Mouse (Mus musculus) hematopoietic stem cell, adult 5-6 weeks (primary cell): ENCODE measurements around the gene Hrct1. TPM values are rescaled to one million over a fixed set of nuclear protein-coding genes. Genes with fewer than 3 reads are reported as not detected.
A peak's percentile ranks its signal among the peaks of the same experiment; 100 is the strongest.

Experiments used
- ATAC-seq, 2 experiments: fragments of 125-278 bp in 1 of 2; replicated peaks in 1 of 2; 2 replicates each; pipeline ENCODE4 v1.8.0; 2016 to 2017; ENCODE audit warnings: inconsistent platforms in 2 of 2, mild to moderate bottlenecking in 2 of 2, moderate number of reproducible peaks in 2 of 2, low read depth in 1 of 2, moderate TSS enrichment in 1 of 2; ENCODE audit not compliant: low FRiP score in 2 of 2, poor library complexity in 2 of 2, severe bottlenecking in 2 of 2, insufficient read depth in 1 of 2, low TSS enrichment in 1 of 2
- total RNA-seq: library from RNA; stranded (forward); fragments of 172-1452, 232-1000 nt; gene quantifications from 2 replicates; pipeline ENCODE4 v1.2.3, GENCODE M21; 2017

The Hrct1 gene
- total RNA-seq, result not detected in 2 replicates

GRCm38 (mm10) chr4:43726995-43727394 is at the start of gene Hrct1:
TSS of gene Hrct1 (plus strand) at chr4:43727188.
- ATAC-seq, result no peak

GRCm38 (mm10) chr4:43678541-43678940 is 48.4 kb upstream of the Hrct1 start:
- no peak for ATAC-seq

DNA sequence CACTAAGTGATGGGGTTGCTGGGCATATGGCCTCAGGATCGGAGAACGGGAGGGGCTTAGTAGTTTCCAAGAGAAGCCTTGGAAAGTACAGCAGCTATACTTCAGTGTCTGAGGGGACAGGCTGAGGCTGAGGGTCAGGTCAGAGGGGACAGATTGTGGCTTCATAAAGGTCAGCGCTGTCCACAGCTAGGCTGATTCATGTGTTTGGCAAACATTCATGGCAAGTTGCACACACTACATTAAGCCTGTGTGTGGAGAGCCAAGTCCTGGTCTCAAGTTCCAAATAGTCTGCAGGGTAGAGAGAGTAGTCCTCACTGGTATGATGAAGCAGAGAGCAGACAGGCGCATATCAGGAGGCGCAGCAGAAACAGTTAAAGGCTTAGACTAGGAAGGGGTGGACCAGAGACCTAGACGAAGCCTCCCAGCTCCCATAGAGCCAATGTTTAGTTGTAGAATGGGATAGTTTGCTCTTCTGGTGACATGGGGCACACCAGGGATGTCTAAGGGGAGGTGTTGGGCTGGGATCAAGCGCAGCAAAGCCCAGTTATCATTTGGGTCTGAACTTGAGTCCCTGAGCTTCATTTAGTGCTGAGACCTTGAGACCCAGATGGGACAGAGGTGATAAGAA is 47.5 kb upstream of the Hrct1 start:
- ATAC-seq, result no peak

- ATAC-seq, result no peak
Measured at GRCm38 (mm10) chr4:43690021-43690420, 37.0 kb upstream of the Hrct1 start.

GRCm38 (mm10) chr4:43691026-43691425 is 36.0 kb upstream of the Hrct1 start:
- ATAC-seq, result no peak

DNA sequence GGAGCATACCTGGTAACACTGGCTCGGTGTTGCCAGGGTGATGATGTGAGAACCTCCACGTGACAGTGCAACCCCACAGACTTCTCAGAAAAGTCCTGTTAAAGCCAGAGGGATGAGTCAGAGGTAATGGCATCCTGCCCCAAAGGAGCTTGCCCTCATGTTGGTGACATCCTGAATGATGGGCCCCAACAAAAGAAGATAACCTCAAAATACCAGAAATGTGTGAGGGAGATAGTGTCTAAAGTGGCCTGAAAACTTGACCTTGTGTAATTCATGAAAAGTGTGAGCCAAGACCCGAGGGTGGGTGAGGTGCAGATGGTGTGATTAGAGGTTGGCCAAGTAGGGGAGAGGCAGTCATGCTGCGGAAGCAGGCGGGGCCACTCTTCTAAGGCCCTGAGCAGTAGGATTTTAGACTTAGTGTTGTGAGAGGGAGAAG is 33.2 kb upstream of the Hrct1 start:
- ATAC-seq, result peak; percentile 17 to 47; a peak in 2 of 4 replicates

GRCm38 (mm10) chr4:43694439-43695248 is 32.3 kb upstream of the Hrct1 start:
- peak in 1 of 2 experiments; percentile 29; a peak in 1 of 4 replicates for ATAC-seq

GRCm38 (mm10) chr4:43695249-43695671 is 31.7 kb upstream of the Hrct1 start:
- ATAC-seq, result no peak

DNA sequence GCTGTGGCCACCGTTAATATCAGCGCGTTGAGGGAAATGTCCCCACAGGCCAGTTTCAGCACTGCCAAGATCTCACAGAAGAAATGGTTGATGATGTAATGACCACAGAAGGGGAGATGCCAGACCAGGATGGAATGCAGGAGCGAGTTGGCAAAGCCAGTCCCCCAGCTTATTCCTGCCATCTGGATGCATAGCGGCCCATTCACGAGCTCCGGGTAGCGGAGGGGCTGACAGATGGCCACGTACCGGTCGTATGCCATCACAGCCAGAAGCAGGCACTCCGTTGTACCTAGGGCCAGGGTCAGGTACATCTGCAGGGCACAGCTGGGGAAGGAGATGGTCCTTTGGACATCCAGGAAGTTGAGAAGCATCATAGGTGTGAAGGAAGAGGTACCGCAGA is 30.4 kb upstream of the Hrct1 start:
- no peak for ATAC-seq

- no peak for ATAC-seq
Measured at GRCm38 (mm10) chr4:43700707-43701106, 26.3 kb upstream of the Hrct1 start, which contains the start of gene Olfr70. TSS of gene Olfr70 (minus strand) at chr4:43700807.

DNA sequence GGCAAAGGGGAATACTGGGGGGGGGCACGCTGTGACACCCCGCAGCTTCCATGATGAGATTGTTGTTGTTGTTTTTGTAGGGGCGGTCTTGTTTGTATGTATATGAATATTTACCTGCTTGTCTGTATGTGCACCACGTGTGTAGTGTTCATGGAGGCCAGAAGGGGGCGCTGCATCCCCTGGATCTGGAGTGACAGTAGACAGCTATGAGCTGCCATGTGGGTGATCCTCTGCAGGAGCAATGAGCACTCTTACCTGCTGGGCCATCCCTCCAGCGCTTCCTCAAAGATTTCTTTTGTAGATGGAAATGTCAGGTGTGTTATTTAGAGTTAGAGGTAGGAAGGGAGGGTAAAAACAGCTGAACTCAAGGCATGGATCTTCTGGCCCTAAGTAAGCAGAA is 23.5 kb upstream of the Hrct1 start:
- no peak for ATAC-seq

DNA sequence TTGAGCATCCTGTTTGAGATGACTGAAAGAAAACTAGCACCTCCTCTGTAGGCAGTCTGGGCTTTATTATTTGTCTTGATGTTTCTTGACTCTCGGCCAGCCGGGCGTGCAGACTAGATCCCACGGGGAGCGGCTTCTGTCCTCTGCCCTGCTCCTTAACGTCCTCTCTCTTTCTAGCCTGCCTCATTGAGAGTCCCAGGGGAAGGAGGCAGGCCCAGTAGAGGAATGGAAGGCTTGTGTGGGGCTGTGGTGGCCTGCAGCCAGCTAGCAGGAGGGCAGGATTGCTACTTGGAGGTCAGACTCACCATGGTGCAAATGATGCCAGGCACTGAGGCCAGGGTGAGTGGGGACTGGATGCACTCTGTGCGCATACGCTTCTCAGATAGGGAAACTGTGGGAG is 23.1 kb upstream of the Hrct1 start:
- ATAC-seq, result no peak

DNA sequence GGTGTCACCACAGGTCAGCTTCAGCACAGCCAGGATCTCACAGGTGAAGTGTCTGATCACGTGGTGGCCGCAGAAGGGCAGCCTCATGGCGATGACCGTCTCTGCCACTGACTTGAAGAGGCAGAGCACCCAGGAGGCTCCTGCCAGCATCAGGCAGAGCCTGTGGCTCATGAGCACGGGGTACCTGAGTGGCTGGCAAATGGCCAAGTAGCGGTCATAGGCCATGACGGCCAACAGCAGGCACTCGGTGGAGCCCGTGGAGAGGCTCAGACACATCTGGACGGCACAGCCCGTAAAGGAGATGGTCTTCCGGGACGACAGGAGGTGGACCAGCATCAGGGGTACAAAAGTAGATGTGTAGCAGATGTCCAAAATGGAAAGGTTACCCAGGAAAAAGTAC is 21.0 kb upstream of the Hrct1 start:
- ATAC-seq, result no peak

DNA sequence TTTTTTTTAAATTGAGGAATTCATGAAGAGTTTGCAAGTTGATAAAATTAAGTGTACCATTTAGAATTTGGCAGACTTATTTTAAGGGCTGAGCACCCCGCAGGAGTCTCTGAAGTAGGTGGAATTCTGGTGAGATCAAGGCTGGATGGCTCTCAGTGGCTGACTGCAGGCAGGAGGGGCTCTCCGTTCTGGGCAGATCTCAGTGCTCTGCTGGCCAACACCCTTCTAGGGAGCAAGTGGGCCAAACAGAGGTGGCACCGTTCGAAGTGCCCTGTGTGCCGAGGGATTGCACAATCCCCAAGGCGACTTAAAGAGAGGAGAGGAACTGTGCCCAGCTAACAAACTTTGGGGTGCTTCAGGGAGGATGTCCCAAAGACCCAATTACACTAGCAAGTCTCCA is 17.1 kb upstream of the Hrct1 start, which contains the start of gene Olfr71:
Olfr71 (minus strand) TSS at position 387 of the 400 bp plus-strand sequence.
- ATAC-seq, result no peak

- 0 out of 4 replicates have a peak, but pooled peaks of 1 of the 2 experiments have one; percentile 12 for ATAC-seq
Measured at GRCm38 (mm10) chr4:43711821-43712220, 15.2 kb upstream of the Hrct1 start.

- ATAC-seq, result no peak
Measured at GRCm38 (mm10) chr4:43713652-43714219, 13.3 kb upstream of the Hrct1 start.

GRCm38 (mm10) chr4:43720491-43721228 is 6.3 kb upstream of the Hrct1 start:
- no peak for ATAC-seq
